Mouse (Mus musculus) lung, adult 2 months (tissue): ENCODE measurements around the gene Sstr1.

Experiments
- CTCF ChIP-seq: fragments of 200-500 bp; IDR thresholded peaks from 2 replicates; pipeline ENCODE4 v1.5.1; 2011; ENCODE audit warnings: mild to moderate bottlenecking, low read length, control low read depth; ENCODE audit not compliant: insufficient read depth
- POLR2A ChIP-seq: fragments of 200-500 bp; IDR thresholded peaks from 2 replicates; pipeline ENCODE4 v1.6.1; 2011; ENCODE audit warnings: low read depth, mild to moderate bottlenecking, control low read depth, low read length, borderline replicate concordance; ENCODE audit errors: extremely low read depth

- TF ChIP-seq CTCF = no peak
- no peak for TF ChIP-seq POLR2A
Measured at GRCm38 (mm10) chr12:58207956-58208355, 3.6 kb upstream of the Sstr1 start.
